Comparison of ENCODE assay signal across 8 mouse cellular contexts in the genomic region with DNA sequence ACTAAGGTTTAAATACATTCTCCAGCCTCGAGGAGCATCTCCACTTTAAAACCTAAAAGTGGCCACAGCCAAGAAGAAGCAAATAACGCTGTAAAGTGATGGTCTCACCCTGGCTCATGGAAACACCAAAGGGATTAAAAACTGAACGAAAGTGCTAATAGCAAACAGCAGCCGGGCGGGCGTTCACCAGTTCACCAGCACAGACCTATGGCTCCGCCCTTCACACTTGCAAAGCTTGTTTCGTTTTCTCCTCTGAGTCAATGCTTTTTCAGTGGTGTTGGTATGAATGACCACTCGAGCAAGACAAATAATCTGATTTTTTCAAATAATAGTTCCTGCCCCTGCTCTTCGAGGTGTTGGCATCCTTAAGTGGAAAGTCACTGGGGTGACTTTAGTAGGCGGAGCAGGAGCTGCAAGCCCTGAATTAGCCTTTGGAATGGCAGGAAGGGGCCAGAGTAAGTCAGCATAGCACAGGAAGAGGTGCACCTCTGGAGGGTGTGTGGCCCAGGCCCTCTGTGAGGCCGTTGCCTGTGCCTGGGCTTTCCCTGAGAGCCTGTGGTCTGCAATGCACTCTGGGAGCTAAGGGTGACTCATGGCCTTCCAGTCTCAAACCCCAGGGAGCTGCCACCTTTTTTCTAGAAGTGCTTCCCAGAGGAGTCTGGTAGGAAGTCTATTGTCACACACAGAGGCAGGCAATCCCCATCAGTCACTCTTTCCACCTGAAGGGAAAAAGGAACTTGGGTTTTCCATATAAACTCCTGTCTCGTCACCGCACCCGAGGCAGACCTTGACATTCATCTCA.
DNase-seq lines count a peak whose midpoint lies in the region; ATAC-seq and TF ChIP-seq lines count a peak whose summit lies in the region.

No protein-coding gene starts in this region.

- TF ChIP-seq CTCF in left cerebral cortex, adult 2 months (IDR thresholded peaks at IDR 0.05), result no peak

- WGBS in heart, embryonic 13.5 days, result 33% methylated on average over 15 of the region's 15 CpGs
- 69% methylated on average over 15 of the region's 15 CpGs for WGBS in limb, embryonic 10.5 days
- 68% methylated on average over 15 of the region's 15 CpGs for WGBS in midbrain, embryonic 15.5 days

- no peaks in the 10 kb centered on the region for H3K36me3 ChIP-seq in heart, embryonic 13.5 days
- H3K36me3 ChIP-seq in limb, embryonic 10.5 days, result no peaks in the 10 kb centered on the region
- no peaks in the 10 kb centered on the region for H3K36me3 ChIP-seq in midbrain, embryonic 15.5 days (replicated peaks)

- peak; percentile 15 for DNase-seq in thymus, postnatal 0 days (ENCODE audit: low spot score)
- no peak for DNase-seq in thymus, postnatal 25 days
- DNase-seq in limb, embryonic 10.5 days (ENCODE audit: low spot score), result no peak
- no peak for DNase-seq in right cerebral cortex, postnatal 25 days
- no peak for DNase-seq in left cerebral cortex, adult 2 months (ENCODE audit: extremely low spot score in 1 of 2, low spot score in 2 of 2)

- H3K27me3 ChIP-seq in heart, embryonic 13.5 days (replicated peaks), result peaks cover 25% of the 10 kb centered on the region; the same call in 1 of the 2 replicates
- no peaks in the 10 kb centered on the region for H3K27me3 ChIP-seq in limb, embryonic 10.5 days (ENCODE audit: low read depth, poor library complexity, severe bottlenecking)
- H3K27me3 ChIP-seq in midbrain, embryonic 15.5 days (replicated peaks), result no peaks in the 10 kb centered on the region

- peak overlapping the region; percentile 86 for H3K27ac ChIP-seq in heart, embryonic 13.5 days (replicated peaks)
- H3K27ac ChIP-seq in limb, embryonic 10.5 days, result peak overlapping the region; percentile 61; the same call in 1 of the 2 replicates
- H3K27ac ChIP-seq in midbrain, embryonic 15.5 days, result no peak overlapping the region
- H3K27ac ChIP-seq in left cerebral cortex, adult 2 months, result no peak overlapping the region

- peaks cover 70% of the 10 kb centered on the region for H3K4me1 ChIP-seq in heart, embryonic 13.5 days
- H3K4me1 ChIP-seq in limb, embryonic 10.5 days, result peaks cover 8% of the 10 kb centered on the region
- H3K4me1 ChIP-seq in midbrain, embryonic 15.5 days, result peaks cover 11% of the 10 kb centered on the region

- H3K4me2 ChIP-seq in heart, embryonic 13.5 days, result peak overlapping the region; percentile 57
- no peak overlapping the region for H3K4me2 ChIP-seq in midbrain, embryonic 15.5 days

- H3K4me3 ChIP-seq in heart, embryonic 13.5 days, result peak overlapping the region; percentile 32
- no peak overlapping the region for H3K4me3 ChIP-seq in limb, embryonic 10.5 days
- no peak overlapping the region for H3K4me3 ChIP-seq in midbrain, embryonic 15.5 days
- no peak overlapping the region for H3K4me3 ChIP-seq in left cerebral cortex, adult 2 months

- peak; percentile 49 for ATAC-seq in heart, embryonic 13.5 days (ENCODE audit: extremely low read depth, insufficient number of reproducible peaks, low FRiP score, low TSS enrichment)
- peak; percentile 36 for ATAC-seq in monocyte, adult 5-6 weeks (replicated peaks; ENCODE audit: insufficient number of reproducible peaks, low FRiP score, low TSS enrichment, poor library complexity, severe bottlenecking)
- no peak for ATAC-seq in midbrain, embryonic 15.5 days (replicated peaks)

- H3K9me3 ChIP-seq in heart, embryonic 13.5 days, result no peaks in the 10 kb centered on the region
- no peaks in the 10 kb centered on the region for H3K9me3 ChIP-seq in limb, embryonic 10.5 days (replicated peaks)
- H3K9me3 ChIP-seq in midbrain, embryonic 15.5 days, result no peaks in the 10 kb centered on the region

- H3K9ac ChIP-seq in heart, embryonic 13.5 days, result peak overlapping the region; percentile 50
- no peak overlapping the region for H3K9ac ChIP-seq in midbrain, embryonic 15.5 days

- intact Hi-C loops in left cerebral cortex, adult 2 months (cut with DNase I), result no loop called here

Comparison
In these comparisons a context has a peak if more than half of its experiments do, and no peak if none do; other contexts are left out.
1. H3K27ac ChIP-seq: peak in heart, embryonic 13.5 days (single experiment) and limb, embryonic 10.5 days (single experiment); none in midbrain, embryonic 15.5 days (single experiment) and left cerebral cortex, adult 2 months (single experiment).